Mouse (Mus musculus) v-Abl transformed pro-B cells (cell line): ENCODE results near the gene Tmem171.

Experiments
- in situ Hi-C, 2 experiments: fragments of 400-800 bp; cut with MboI; formaldehyde crosslinking; loops; one replicate each; pipeline ENCODE4 v1.15.1; 2025; ENCODE audit not compliant: unreplicated experiment in 2 of 2

Gene Tmem171

DNA sequence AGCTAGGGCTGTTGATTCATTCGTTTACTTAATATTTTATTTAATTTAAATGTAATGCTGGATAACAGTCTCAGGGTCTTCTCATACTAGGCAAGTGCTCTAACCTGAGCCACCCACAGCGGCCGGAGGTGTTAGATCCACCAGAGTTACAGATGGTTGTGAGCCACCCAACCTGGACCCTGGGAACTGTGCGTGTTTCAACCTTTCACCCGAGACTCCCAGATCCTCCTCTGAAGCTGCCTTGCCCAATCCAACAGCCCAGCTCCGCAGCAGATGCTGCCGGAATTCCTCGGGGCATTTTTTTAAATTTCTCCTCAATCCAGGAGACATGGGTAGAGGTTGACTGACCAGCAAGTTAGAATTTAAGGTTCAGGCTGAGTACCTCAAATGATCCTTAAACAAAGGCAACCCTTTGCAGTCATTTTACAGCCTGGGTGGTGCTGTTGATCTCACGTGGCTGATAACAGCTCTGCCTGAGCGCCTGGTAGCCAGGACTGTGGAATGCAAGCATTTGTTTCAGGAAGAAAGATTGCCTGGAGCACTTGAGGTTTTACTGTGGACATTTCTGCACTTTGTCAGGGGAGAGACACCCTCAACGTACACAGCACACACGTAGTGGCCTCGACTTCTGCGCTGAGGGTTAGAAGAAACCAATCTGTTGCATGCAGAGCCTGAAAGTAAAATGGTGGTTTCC, 4.6 kb upstream of the Tmem171 start:
- in situ Hi-C loops, result no loop called here

DNA sequence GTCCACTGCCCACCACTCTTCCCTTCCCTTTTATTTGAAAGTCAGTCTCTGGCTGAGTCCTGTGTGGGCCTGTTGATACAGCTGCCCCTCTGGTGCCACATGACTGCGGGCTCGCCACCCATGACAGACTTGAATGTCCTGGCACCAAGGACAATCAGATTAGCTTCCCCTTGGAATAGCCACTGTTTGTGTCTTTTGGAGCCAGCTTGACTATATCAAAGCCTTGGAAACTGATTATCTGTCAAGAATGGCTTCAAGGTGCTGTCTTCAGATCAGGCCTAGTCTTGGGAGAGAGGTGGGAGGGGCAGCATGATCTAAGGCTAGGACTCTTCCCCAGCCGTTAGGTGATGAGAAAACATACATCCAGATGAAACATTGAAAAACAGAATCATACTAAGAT, 2.1 kb upstream of the Tmem171 start:
- in situ Hi-C loops, result no loop called here

DNA sequence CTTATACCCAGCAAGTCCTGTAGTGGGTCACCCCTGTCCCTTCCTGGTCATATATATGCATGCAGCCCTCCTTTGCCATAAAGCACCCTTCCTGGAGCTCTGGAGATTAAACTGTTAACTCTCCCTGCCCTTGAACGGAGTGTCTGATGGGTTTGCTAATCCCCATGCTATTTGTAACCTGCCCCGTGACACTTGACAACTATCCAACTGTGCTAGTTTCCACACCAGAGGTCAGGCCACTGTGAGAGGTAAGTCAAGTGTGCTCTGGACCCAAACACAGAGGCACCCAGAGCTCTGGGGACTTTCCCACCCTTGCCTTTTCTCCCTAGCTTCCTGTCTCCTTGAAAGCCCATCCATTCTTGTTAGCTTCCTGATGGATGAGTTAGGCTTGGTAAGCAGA, 912 bp upstream of the Tmem171 start:
- in situ Hi-C loops, result no loop called here

DNA sequence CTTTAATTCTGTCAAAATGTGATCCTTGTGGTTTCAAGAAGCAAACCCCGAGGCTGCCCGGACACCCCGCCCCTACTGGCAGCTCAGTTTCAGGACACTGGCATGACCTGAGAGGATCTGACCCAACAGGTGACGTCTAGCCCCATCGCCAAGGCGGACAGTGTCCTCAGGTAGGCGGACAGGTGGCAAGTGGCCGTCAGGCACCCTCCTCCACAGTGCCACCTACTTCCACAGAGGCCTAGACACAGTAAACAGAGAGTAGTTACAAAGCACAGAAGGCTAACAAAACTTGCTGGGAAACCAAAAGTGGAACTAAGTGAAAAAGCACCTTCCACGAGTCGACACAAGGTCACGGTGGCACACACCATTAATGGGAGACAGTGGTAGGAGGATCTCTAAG, 1.3 kb downstream of the Tmem171 start:
- in situ Hi-C loops, result no loop called here

DNA sequence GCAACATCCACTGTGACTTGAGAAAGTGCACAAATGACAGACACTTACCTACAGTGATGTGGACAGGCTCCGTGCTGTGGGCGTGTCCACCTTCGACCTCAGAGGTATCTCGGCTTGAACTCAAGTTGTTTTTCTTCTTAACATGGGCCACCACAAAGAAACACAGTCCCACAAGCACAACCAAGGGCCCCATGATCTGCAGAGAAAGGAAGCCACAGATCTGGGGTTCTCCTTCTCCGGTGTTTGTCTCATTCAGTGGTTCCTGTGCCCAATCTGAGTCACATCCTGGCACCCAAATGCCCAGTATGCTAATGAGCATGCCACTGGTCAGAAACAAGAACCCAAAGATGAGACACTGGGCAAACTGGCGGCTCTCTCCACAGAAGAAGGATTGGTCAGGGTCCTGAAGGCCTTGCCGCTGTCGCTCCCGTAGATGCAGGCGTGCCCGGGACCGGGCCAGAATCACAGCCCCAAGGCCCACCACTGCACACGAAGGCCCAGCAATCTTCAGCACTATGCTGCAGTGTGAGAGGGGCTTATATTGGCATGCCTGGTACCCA, 2.6 kb downstream of the Tmem171 start:
- in situ Hi-C loops, result no loop called here

DNA sequence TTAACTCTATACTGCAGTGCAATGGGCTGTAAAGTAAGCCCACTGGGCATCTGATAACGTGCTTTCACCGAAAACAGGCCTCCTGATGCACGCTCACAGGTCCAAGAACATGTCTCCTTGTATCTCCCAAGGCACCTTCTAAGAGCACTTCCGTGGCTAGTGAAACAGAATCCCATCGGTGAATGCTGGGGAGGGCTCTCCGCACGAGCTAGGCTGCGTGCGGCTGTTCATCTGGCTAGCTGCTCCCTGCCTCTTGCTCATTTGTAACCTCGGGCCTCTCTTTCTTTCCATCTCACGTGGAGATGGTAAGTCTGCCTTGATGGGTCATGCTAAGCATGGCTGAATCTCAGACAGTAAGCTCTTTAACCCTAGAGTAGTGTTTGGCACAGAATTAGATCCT, 3.7 kb downstream of the Tmem171 start:
- in situ Hi-C loops, result no loop called here

DNA sequence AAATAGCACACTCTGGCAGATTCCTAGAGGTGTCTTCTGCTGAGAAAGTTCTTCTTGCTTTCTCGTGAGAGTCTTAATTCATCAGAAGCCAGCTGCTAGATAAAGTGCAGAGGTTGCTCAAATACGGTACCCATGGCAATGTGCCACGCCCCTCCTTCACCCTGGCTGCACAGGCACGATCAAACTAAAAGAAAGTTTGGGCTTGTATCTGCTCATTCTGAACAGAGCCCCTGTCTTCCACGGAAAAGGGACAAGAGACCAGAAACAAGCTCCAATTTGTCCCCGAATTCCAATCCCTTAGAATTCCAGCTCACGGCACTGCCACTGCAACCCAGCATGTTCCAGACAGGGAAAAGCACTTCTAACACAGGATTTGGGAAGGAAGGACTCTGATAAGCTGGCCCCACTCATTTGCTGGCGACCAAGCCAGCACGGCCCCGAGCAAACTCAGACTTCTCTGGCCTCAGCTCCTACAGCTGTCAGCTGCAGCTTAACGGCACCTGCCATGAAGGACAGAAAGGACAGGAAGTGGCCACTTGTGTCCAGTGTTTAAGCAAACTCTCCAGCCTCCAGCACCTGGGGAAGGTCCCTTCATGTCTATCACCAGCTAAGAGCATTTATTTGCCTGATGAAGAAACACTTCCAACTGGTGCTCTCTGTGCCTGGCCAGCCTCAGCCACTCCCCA, 4.9 kb downstream of the Tmem171 start:
- in situ Hi-C loops, result no loop called here

DNA sequence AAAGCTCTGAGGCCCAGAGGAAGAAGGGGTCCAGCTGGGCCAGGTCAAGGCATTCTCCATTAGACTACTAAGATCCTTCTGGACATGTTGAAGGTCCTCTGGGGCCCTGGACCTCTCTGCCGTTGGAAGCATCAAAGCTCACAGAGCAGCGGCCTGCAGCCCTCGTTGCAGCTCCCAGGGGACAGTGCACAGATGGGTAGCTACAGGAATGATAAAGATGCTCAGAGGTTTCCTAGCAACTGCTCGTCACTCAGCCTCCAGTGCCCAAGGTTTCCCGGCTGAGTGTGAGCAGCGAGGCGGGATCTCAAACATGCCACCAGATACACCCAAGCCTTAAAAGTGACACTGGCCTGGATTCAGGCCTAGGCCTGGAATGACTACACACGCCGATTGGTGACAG, 6.7 kb downstream of the Tmem171 start:
- in situ Hi-C loops, result no loop called here

DNA sequence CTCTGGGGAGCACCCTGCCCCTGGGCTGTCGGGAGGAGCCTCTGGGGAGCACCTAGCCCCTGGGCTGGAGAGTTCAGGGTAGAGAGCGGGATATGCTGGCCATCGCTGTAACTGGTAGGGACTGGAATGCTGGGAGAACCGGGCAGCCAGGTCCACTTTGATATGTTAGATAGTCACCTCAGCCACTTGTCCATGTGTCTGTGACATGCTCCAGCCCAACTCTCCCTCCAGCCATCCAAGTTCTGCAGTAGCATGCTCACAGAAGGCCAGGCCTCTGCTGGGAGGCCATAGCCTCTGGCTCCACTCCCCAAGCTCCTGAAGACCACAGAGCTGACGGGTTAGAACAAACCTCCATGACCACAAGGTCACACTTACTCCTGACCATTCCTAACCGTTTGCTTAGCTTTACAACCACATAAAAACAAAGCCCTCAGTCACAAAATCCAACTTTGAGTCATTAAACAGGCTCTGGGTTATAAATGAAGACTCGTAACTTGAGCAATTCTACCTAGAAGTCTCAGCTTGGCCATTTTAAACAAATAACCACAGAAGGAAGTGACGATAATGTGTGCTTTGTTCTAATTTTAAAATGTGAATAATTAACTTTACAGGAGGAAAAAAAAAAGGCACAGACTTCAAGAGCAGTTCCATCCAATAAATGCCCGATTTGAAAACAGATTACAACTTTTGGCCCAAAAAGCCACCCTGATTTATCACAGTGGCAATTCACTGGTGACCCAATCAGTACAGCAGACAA, 10.3 kb downstream of the Tmem171 start:
- in situ Hi-C loops, result no loop called here

DNA sequence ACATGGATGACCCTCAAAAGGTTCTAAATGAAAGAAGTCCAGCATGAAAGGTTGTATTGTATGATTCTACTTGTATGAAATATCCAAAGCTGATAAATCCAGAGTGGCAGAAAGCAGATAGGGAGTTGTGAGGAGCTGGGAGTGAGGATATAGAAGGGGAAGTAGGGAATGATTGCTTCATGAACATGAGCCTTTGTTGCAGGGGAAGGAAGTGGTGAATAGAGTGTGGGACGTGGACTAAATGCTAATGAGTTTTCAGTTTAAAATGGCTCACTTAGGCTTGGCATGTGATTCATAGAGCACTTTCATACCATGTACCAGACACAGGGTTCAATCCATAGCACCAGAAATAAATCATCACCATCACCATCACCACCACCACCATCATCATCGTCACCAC, 11.2 kb downstream of the Tmem171 start:
- in situ Hi-C loops, result no loop called here

DNA sequence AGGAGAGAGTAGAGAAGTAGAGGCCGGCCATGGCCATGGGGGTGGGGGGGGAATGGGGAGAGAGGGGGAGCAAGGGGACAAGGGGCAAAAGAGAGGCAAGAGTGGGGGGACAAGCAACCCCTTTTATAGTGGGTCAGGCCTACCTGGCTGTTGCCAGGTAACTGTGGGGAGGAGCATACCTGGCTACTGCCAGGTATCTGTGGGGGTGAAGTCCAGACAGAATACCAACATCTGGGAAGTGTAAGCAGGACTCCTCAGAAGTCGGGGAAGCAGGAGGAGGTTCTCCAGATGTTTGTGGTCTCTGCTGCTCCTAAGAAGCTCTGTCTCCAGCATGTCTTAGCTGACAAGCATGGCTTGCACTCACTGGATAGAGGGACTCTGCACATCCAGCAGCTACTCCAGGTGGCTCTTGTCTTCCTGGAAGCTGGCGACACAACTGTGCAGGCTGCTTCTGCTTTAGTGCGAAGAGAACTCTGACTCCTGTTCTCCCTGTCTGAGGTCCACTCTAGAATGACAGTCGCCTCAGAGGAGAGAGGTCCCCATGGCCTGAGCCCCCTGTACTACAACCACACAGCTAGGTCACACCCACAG, 14.1 kb downstream of the Tmem171 start:
- in situ Hi-C loops, result no loop called here

DNA sequence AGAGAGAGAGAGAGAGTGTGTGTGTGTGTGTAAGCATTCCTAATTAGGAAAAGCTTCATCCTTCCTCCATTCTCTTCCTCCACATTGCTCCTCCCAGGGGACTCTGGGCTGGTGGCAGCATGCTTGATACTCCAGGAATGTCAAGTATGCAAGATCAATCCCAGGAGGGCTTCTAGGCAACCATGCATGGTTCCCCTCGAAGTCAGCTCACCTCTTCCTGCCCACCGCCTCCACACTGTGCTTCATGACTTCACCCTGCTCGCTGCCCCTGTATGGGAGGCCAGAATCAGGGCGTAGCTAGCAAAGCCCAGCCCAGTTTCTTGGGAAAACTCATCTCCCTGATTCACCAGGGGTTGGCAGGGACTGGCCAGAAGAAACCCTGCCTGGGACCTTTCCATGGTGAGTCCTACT, 15.0 kb downstream of the Tmem171 start:
- in situ Hi-C loops, result no loop called here

DNA sequence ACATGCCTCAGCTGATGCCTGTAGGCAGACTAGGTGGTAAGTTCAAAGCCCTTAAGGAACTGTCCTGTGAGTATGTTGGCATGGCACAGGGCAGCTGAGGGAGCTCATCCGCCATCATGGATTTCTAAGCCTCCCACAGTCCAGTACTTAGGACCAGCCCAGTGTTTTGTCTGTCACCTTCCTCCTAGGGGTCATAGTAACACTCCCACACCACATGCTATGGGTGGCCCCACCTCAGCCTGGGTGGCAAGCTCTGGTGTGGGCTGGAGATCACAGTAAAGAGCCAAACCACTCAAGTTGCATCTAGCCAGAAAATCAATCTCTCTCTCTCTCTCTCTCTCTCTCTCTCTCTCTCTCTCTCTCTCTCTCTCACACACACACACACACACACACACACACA, 15.4 kb downstream of the Tmem171 start:
- in situ Hi-C loops, result no loop called here

DNA sequence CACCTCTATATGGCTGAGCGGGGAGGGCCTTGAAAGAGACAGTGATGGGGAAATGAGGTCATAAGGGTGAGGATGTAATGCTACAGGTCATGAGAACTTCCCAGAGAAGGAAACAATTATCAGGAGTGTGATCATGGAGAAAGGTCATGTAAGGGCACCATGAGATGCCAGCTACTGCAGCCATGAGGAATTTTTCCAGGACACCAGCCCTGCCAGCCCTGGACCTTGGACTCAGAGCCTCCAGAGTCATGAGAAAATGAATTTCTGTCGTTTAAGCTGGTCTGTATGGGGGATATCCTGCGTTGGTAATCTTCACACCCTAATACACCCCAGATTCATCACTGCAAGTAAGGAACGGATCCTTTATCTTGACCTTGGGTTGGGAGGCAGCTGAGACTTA, 20.7 kb downstream of the Tmem171 start:
- in situ Hi-C loops, result no loop called here

DNA sequence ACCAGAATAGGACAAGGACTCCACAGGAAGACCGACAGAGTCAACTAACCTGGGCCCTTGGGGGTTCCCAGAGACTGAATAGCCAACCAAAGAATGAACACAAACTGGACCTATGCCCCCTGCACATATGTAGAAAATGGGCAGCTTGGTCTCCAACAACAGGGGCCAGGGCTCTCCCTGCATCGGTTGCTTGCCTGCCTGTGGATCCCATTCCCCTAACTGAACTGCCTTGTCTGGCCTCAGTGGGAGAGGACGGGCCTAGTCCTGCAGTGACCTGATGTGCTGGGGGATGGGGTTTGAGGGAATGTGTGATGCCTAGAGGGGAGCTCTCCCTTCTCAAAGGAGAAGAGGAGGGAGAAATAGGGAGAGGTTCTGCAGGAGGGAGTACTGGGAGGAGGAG, 25.3 kb downstream of the Tmem171 start:
- in situ Hi-C loops, result no loop called here

DNA sequence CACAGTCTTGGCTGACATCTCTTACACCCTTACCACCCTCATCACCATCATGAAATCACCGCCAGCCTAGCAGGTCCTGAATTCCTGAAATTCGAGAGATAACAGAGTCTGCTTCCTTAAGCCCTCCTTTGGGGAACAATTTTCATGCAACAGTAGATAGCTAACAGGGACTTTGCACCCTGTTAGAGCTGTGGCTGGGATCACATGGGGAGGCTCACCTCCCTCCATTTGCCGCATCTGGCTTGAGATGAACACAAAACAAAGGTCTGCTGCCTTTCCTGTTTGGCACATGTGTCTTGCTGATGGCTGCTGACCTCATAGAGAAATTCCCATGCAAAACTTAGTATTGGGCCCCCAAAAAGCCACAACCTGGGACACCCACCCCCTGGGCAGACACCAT, 27.3 kb downstream of the Tmem171 start:
- in situ Hi-C loops, result no loop called here

DNA sequence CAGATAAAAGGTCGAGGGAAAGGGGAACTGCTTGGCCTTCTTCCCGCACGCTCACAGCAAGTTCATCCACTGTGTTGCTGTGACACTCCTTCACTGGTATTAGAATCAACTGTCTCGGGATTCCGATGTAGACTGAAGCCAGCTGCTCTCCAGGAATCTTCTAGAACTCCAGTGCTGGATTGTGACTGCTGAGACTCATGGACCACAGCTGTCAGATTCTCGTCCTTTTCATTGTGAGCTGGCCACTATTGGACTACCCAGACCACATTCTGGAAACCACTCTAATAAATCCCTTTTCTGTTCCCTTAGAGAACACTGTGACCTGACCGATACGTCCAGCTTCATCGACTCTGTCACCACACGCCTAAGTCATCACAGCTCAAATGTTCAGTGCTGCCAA, 29.4 kb downstream of the Tmem171 start:
- in situ Hi-C loops, result no loop called here

DNA sequence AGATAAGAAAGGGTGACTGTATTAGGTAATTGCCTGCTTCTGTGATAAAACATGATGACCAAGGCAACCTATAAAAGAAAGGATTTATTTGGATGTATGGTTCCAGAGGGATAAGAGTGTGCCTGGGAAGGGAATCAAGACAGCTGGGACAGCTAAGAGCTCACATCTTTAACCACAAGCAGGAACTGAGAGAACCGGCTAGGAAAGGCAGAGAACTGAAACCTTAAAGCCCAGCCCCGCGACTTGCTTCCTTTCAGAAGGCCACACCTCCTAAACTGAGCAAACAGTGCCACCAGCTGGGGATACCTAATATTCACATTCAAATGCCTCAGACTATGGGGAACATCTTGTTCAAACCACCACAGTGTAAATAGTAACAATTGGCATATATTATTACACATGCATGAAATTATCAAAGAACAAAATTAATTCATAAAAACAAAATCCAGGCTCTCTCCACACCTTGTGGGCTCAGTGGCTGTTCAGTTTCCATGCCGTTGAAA, 32.4 kb downstream of the Tmem171 start:
- in situ Hi-C loops, result no loop called here

DNA sequence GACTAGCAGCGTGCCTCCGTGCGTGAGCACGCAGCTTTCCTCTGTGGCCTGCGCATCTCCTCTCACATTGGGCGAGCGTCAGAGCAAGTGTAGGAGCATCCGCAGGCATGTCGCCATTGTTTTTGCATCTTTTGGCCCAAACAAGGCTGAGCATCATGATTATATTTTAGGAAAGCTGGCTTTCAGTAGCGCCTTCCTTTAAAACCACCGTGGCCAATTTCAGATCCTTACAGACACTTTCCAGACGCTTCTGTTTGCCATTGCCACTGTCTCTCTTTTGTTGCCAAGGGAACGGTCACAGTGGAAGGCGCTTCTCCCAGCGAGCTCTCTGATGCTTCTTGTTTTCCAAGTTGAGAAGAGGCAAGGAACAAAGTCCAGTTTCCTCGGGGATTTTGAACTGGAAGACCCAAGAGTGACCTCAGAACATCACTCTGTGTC, 38.6 kb downstream of the Tmem171 start:
- in situ Hi-C loops, result no loop called here

DNA sequence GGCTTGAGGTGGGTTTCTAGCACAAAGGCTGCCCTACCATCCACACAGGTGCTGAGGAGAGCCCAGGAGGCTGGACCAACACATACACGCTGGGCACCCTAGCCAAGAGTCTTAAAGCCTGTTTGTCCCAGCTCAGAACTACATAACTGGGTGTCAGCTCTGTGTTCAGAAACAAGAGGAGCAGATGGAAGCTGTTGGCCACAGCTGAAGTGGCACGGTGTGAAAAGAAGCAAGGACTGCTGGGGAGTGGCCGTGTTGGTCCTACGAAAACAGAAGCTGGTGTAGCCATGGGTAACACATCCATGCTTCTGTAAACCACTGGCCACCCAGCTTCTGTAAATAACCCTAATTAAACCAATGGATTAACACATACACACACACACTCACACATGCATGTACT, 39.3 kb downstream of the Tmem171 start:
- in situ Hi-C loops, result no loop called here
